Mouse (Mus musculus): ENCODE data around the gene Lipt2.

GRCm38 (mm10) chr7:100170756-100171155, 11.7 kb downstream of the Lipt2 start:
- no peak for TF ChIP-seq CTCF (IDR thresholded peaks at IDR 0.05; ENCODE audit: borderline replicate concordance, insufficient read depth, low read depth, low read length)
- TF ChIP-seq POLR2A (IDR thresholded peaks at IDR 0.05; ENCODE audit: borderline replicate concordance, insufficient read depth, low read length): no peak

Measured in cerebellum, adult 2 months (tissue).